Mouse (Mus musculus) ZHBTc4 (cell line): ENCODE results near the gene Sema3g.

Experiments
- DNase-seq: peaks from one replicate; pipeline ENCODE4 v3.0.0-alpha.2; 2011; ENCODE audit warnings: low read depth, low spot score

The Sema3g gene

DNA sequence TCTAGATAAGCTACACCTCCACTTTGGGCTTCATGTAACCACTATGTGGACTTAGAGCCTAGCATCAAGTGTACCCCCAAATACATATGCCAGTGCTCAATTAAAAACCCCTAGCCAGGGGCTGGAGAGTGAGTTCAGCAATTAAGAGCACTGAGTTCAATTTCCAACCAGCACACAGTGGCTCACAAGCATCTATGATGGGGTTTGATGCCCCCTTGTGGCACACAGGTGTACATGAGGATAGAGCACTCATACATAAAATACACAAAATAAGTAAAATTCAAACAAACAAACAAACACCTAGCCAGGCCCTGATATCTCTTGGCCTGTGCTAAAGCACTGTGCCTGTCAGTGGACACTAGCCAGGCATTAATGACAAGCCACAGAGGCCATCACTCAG lies 21.7 kb upstream of the Sema3g start:
- peak; percentile 60 for DNase-seq

DNA sequence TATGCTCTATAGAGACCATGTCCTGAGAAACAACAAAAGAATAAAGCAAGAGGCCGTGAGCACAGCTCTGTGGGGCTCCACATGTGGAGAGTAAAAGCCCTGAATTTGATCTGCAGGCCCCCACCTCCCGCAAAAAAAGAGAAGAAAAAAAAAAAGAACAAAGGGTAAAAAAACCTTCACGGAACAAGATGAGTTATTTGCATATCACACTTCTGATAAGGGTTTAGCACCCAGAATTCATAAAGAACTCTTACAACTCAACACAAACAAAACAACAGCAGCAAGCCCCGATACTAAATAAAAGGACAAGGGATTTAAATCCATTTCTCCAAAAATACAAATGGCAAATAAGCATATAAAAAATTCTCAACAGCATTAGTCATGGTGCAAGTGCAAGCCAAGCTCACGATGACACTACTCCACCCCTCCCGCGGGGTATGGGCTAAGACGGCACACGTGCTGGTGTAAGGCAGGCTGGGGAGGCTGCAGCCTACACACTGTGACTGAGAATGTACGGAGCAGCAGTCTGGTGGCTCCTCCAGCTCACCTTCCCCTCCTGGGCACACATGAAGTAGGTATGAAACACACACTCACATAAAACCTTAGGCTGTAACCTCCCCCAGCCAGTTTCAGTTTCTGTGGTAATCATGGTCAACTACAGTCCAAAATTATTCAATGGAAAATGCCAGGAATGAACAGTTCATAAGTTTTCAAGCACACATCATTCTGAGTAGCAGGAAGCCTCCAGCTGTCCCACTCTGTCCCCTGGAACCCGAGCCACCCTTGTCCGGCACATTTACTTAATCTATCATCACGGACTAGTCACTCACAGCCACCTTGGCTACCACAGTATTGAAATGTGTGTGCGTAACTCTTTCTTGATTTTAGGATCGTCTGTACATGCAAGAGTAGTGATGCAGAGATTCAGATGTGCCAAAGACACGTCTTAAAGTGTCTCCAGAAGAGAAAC lies 19.8 kb upstream of the Sema3g start:
- peak; percentile 21 for DNase-seq

DNA sequence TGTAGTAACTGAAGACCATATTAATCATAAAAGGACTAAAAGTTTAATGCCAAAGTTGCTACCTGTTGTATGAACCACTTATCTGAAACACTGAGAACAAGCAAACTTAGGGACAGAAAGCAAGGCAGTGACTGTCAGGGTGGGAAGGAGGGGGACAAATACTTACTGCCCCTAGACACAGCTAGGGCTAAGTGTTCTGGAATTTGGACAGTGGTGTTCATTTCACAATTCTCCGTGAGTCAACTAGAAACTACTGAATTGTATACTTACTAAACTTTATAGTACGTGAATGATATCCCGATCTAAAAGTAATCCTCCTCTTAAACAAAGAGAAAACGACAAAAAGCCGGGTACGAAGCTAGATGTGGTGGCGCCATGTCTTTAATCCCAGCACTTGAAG lies 18.1 kb upstream of the Sema3g start:
- DNase-seq = no peak

GRCm38 (mm10) chr14:31200038-31200437 lies 17.6 kb upstream of the Sema3g start:
- no peak for DNase-seq

DNA sequence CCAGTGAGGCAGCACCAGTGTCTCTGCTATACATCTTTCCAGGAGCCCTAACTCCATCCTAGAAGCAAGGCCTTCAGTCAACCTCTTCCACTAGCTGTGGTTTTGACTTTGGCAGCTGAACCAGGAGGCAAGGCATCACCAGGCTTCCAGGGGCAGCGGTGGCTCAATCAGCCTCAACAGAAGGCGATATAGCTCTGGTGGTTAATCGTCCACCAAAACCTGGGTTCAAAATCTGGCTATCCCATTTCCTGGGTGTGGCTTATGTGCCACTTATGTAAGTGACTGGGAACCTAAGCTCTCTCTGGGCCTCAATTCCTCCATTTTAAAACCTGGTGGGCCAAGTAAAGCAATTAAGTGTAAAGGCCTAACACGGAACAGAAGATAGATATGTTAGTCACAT lies 12.8 kb upstream of the Sema3g start:
- peak; percentile 13 for DNase-seq

DNA sequence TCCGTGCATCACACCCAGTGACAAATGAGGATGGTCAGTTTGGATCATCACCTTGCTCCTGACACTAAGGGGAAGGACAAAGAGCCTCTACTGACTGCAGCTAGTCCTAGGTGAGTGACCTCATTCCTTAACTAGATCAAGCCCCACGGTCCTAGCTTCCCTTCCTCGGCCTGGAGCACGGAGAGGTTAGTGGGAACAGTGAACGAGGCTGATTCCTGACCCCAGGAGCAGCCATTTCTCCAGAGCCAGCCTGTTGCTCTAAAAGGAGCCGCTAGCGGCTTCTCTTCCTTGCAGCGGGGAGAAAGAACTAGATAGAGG lies 12.5 kb upstream of the Sema3g start:
- peak; percentile 31 for DNase-seq

DNA sequence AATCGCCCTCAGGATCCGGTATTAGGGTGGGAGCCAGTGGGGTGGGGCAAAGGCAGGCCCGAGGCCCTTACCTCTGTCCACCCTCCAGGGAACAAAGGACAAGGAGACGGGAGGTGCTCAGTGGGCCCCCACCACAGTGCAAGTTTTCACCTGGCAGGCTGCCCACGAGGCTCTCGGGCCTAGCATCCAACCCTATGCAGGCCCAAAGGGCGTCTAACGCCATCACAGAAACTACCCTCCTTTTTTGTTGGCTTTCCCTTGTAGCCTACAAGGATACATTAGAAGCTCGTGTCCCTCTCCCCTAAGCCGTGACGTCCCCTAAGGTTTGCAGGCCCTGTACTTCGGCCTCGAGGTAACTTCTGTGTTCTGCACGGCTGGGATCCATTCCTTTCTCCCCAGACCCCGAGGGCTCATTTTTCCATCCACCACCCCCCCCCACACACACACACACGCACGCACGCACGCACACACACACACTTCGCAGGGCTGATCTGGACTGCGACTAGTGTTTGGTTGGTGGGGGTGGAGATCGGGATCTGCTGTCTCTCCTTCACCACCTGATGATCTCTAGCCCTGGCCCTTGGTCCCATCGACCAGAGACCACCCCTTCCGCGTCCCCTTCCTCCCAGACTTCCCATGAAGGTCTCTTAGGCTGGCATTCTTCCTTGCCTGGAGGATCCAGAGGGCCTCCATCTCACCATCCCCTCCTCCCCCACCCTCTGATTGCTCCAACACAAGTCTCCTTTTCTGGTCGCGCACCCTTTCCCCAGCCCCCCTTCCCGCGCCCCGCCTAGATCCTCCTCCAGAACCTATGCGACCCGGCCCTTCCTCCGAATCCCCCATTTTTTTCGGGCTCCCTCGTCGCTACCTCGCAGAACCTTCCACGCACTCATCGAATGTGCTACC lies 11.8 kb upstream of the Sema3g start:
- DNase-seq = peak; percentile 58

DNA sequence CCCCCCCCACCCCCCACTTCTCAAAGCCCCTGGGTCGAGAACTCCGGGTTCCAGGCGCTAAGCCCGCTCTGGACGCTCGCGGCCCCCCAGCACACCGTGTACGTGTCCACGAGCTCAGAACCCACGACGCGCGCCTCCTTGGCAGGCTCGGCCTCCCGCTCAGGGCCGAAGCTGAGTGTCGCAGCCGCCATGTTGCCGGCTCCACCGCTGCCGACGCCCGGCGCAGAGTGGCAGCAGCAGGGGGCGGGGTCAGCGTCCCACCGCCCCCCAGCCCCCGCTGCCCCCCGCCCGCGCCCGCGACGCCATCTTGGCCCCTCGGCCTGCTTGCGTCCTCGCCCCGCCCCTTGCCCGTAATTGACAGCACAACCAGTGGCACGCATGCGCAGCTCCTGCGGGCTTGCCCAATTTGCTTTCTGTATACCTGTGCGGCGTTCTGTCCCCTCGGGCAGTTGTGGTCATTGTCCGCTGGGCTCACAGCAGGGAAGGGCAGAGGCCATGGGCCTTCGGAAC lies 11.1 kb upstream of the Sema3g start:
- DNase-seq = peak; percentile 97

DNA sequence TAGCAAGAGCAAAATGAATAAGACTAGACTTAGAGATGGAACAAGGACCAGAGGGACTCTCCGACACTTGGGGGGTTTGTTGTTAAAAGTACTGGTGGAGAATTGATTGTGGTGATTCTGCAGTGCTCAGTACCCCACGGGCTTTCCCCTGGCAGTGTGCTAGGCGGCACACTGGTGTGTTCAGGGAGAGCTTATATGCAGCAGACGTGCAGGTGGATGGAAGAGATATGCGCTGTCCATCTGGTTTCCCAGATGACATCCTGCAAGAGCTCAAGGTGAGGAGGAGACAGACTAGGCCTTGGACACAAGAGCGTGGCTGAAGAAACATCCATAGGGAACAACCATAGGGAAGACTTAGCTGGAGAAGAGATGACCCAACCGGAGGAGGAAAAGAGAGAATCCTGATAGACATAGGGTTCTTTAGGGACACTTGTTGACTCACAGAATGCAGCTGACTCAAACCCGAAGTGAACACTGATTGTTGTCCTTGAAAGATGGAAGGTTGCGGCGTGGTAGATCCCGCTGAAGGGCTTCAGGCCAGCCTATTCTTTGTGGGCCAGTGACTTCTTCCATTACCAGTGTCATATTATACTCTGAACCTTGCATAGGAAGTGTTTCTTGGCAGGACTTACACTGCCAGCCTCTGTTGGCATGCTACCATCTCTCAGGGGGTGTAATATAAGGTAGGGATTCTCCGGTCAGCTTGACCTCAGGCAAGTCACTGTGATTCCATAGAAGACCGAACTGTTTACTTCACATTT lies 10.4 kb upstream of the Sema3g start:
- DNase-seq = no peak

GRCm38 (mm10) chr14:31208084-31208483 lies 9.6 kb upstream of the Sema3g start, which contains the start of gene Tnnc1:
Gene Tnnc1, plus strand, starts transcription at chr14:31208312.
- no peak for DNase-seq

GRCm38 (mm10) chr14:31209133-31209557 lies 8.5 kb upstream of the Sema3g start:
- DNase-seq = no peak

GRCm38 (mm10) chr14:31211854-31212253 lies 5.8 kb upstream of the Sema3g start:
- DNase-seq = no peak

DNA sequence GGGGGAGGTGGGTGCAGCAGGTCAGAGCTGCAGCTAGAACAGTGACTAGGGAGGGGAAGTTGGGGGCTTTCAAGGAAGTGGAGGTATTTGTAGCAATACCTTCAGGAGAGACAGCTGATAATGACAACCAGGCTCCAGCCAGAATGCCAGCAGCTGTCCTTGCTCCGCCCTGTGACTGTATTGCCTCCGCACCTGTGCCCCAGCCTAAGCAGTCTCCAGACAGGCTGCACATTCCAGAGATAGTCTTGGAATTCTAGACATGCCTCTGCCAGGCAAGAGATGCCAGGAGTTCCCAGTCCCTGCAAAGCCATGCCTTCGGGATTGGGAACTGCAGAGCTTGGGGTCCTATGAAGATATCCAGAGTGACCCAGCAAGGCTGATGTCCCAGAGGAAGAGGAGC lies 5.2 kb upstream of the Sema3g start:
- no peak for DNase-seq

- no peak for DNase-seq
Measured at GRCm38 (mm10) chr14:31213868-31214267, 3.8 kb upstream of the Sema3g start.

- DNase-seq = no peak
Measured at GRCm38 (mm10) chr14:31214684-31215083, 3.0 kb upstream of the Sema3g start.

DNA sequence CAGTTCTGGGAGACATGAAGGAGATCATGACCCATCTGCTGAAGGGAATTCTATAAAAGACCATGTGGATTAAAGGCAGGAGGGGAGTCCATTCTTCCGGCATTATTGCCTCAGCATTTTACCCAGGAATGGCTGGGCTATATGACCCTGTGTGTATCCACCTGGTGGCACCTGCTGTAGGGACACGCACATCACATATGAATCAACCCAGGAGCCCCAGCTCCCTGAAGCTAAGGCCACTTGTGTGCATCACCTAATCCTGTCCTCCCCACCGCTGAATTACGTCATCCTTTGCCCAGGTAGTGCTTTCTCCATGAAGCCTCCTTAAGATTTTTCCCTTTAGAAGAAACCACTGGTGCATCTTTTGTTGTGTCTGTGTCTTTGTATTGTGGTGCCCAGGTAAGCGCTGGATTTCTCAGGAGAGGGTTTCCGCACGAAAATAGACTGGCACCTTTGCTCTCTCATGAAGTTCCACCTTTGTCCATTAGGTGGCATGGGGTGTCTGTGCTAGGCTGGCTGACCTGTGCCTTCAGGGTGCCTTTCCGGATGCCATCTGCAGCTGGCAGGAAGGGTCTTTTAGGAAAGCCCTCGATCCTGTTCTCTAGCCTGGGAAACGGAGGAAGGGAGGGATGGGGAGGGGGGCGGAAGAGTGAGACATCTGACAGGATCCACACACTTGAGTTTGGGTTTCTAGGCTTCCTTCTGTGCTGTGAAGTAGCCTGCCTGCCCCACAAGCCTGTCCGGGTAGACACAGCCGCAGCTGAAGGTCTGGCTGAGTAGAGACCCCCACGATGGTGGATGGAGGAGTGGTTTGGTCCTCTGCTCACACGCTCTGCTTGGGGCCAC lies 2.3 kb upstream of the Sema3g start:
- DNase-seq = peak; percentile 76

DNA sequence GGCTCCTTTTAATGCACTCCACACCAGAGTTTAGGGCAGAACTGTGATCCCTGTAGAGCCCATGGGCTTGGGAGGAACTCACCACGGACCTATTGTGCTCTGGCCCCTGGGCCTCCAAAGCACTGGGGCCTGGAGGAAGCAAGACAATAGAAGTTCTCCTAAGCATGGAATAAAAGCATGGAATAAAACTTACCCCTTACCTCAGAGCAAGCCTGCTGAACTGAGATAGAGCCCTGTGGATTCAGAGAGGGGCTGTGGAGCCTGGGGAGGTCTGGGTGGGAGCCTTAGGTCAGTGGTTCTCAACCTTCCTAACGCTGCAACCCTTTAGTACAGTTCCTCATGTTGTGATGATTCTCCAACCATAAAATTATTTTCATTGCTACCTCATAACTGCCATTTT lies 814 bp upstream of the Sema3g start, which contains the start of gene Nisch:
TSS of gene Nisch (minus strand) at position 101 of the 400 bp plus-strand sequence.
- no peak for DNase-seq

GRCm38 (mm10) chr14:31226978-31227377 lies 9.3 kb downstream of the Sema3g start:
- no peak for DNase-seq

- DNase-seq = peak; percentile 62
Measured at GRCm38 (mm10) chr14:31228234-31228633, 10.6 kb downstream of the Sema3g start.

GRCm38 (mm10) chr14:31230442-31230841 lies 12.8 kb downstream of the Sema3g start:
- no peak for DNase-seq
